Mouse (Mus musculus) heart, embryonic 11.5 days (tissue): ENCODE results near the gene Arhgdia. TPM values are rescaled to one million over a fixed set of nuclear protein-coding genes. Genes with fewer than 3 reads are reported as not detected.
"Not testable (repeated sequence)": the region's sequence is repeated elsewhere in the genome, so short reads cannot be mapped to it uniquely, and the experiment has no call there.

ENCODE experiments used
- ATAC-seq: fragments of 200-750 bp; cut with Nextera tagmentation; replicated peaks from 2 replicates; pipeline ENCODE4 v1.8.0; 2017; ENCODE audit warnings: moderate library complexity; ENCODE audit not compliant: insufficient number of reproducible peaks, low FRiP score, low TSS enrichment
- H3K27ac ChIP-seq: fragments of 300-500 bp; sonication (generic); 2 replicates; pipeline ENCODE4 v1.5.1; 2014; ENCODE audit warnings: mild to moderate bottlenecking, low read depth, low read length
- H3K27me3 ChIP-seq: fragments of 300-500 bp; sonication (generic); 2 replicates; pipeline ENCODE4 v1.6.1; 2014; ENCODE audit warnings: mild to moderate bottlenecking, low read length, mixed read lengths; ENCODE audit not compliant: control insufficient read depth, insufficient read depth
- H3K36me3 ChIP-seq: fragments of 300-500 bp; sonication (generic); 2 replicates; pipeline ENCODE4 v1.6.1; 2014; ENCODE audit warnings: mild to moderate bottlenecking, low read length, moderate library complexity, mixed read lengths; ENCODE audit not compliant: control insufficient read depth, insufficient read depth
- H3K4me1 ChIP-seq: fragments of 300-500 bp; sonication (generic); 2 replicates; pipeline ENCODE4 v1.6.1; 2014; ENCODE audit warnings: low read length; ENCODE audit not compliant: control insufficient read depth, insufficient read depth
- H3K4me2 ChIP-seq: fragments of 300-500 bp; sonication (generic); 2 replicates; pipeline ENCODE4 v1.6.1; 2014; ENCODE audit warnings: mild to moderate bottlenecking, moderate library complexity
- H3K4me3 ChIP-seq: fragments of 300-500 bp; sonication (generic); 2 replicates; pipeline ENCODE4 v1.5.1; 2014; ENCODE audit warnings: low read depth, low read length
- H3K9ac ChIP-seq: fragments of 300-500 bp; sonication (generic); 2 replicates; pipeline ENCODE4 v1.6.1; 2014; ENCODE audit warnings: mild to moderate bottlenecking, low read depth, low read length, moderate library complexity
- H3K9me3 ChIP-seq: fragments of 300-500 bp; sonication (generic); replicated peaks from 2 replicates; pipeline ENCODE4 v1.6.1; 2016; ENCODE audit warnings: low read length; ENCODE audit not compliant: control insufficient read depth
- WGBS: fragments of 180-500 bp; shearing (Covaris S2); extraction: QIAGEN DNeasy Blood & Tissue Kit; methylation state at CpG from one replicate; pipeline ENCODE4 v1.1.7; 2014; ENCODE audit not compliant: insufficient replicate concordance; 5-methylcytosine and 5-hydroxymethylcytosine counted together
- polyA plus RNA-seq: library from polyadenylated mRNA; unstranded; fragments of >200 nt; fragmentation: Nextera tagmentation; extraction: Ambion mirVana; gene quantifications from 2 replicates; pipeline ENCODE4 v1.2.1, GENCODE M21; 2014

The Arhgdia gene
- polyA plus RNA-seq, 1 experiment from 2014 or later, result 468 TPM

GRCm38 (mm10) chr11:120597240-120598235, 16.1 kb upstream of the Arhgdia start:
- Histone ChIP-seq H3K27me3 (no peaks in the 10 kb centered on the region), H3K4me2 (peak overlapping the region; percentile 99), H3K4me3 (peak overlapping the region; percentile 76), H3K4me1 (peaks cover 12% of the 10 kb centered on the region), H3K9ac (peak overlapping the region; percentile 98), H3K27ac (peak overlapping the region; percentile 89), H3K9me3 (no peaks in the 10 kb centered on the region), H3K36me3 (peaks cover 31% of the 10 kb centered on the region)
- ATAC-seq, result peak; percentile 51
- 5% methylated on average over 82 of the region's 99 CpGs for WGBS

GRCm38 (mm10) chr11:120588531-120588930, 7.1 kb upstream of the Arhgdia start:
- 70% methylated on average over 6 of the region's 6 CpGs for WGBS
- ATAC-seq, result no peak

GRCm38 (mm10) chr11:120583937-120584336, 2.5 kb upstream of the Arhgdia start:
- Histone ChIP-seq H3K36me3 (peaks cover 27% of the 10 kb centered on the region), H3K9ac (no peak overlapping the region), H3K4me2 (no peak overlapping the region), H3K9me3 (peaks cover 4% of the 10 kb centered on the region; the same call in 1 of the 2 replicates), H3K27ac (no peak overlapping the region), H3K4me3 (no peak overlapping the region), H3K27me3 (no peaks in the 10 kb centered on the region), H3K4me1 (peaks cover 22% of the 10 kb centered on the region)
- WGBS, result 93% methylated on average over 1 of the region's 1 CpGs
- ATAC-seq, result no peak

More at GRCm38 (mm10) chr11:120588531-120588930, 7.1 kb upstream of the Arhgdia start:
- Histone ChIP-seq H3K27me3 (no peaks in the 10 kb centered on the region), H3K9ac (no peak overlapping the region), H3K4me3 (no peak overlapping the region), H3K4me1 (no peaks in the 10 kb centered on the region), H3K9me3 (peaks cover 4% of the 10 kb centered on the region; the same call in 1 of the 2 replicates), H3K4me2 (no peak overlapping the region), H3K27ac (no peak overlapping the region), H3K36me3 (peaks cover 47% of the 10 kb centered on the region)

GRCm38 (mm10) chr11:120582982-120583293, 1.5 kb upstream of the Arhgdia start:
- H3K27me3 ChIP-seq, H3K4me2 ChIP-seq, H3K4me3 ChIP-seq, H3K27ac ChIP-seq, H3K9me3 ChIP-seq, ATAC-seq, H3K9ac ChIP-seq: not testable (repeated sequence)
- WGBS, result 87% methylated on average over 2 of the region's 2 CpGs
- Histone ChIP-seq H3K36me3 (peaks cover 31% of the 10 kb centered on the region), H3K4me1 (peaks cover 25% of the 10 kb centered on the region)

- Histone ChIP-seq H3K27me3 (no peaks in the 10 kb centered on the region), H3K36me3 (peaks cover 36% of the 10 kb centered on the region), H3K27ac (peak overlapping the region; percentile 92), H3K9me3 (peaks cover 4% of the 10 kb centered on the region; the same call in 1 of the 2 replicates), H3K4me2 (peak overlapping the region; percentile 96), H3K9ac (peak overlapping the region; percentile 96), H3K4me3 (peak overlapping the region; percentile 95), H3K4me1 (peaks cover 25% of the 10 kb centered on the region)
- WGBS, result 72% methylated on average over 8 of the region's 8 CpGs
- ATAC-seq, result no peak
Observed at GRCm38 (mm10) chr11:120582268-120582981, 1.0 kb upstream of the Arhgdia start.

GRCm38 (mm10) chr11:120580871-120581331, 523 bp downstream of the Arhgdia start:
- peaks cover 25% of the 10 kb centered on the region for H3K4me1 ChIP-seq
- H3K9ac ChIP-seq, result peak overlapping the region; percentile 96
- peak overlapping the region; percentile 95 for H3K4me3 ChIP-seq
- peaks cover 4% of the 10 kb centered on the region; the same call in 1 of the 2 replicates for H3K9me3 ChIP-seq
- ATAC-seq, result peak; percentile 51
- WGBS, result under 1% methylated on average over 29 of the region's 44 CpGs
- peak overlapping the region; percentile 96 for H3K4me2 ChIP-seq
- peak overlapping the region; percentile 92 for H3K27ac ChIP-seq
- peaks cover 35% of the 10 kb centered on the region for H3K36me3 ChIP-seq
- H3K27me3 ChIP-seq, result no peaks in the 10 kb centered on the region

- WGBS, result 62% methylated on average over 7 of the region's 7 CpGs
- no peaks in the 10 kb centered on the region for H3K27me3 ChIP-seq
Observed at GRCm38 (mm10) chr11:120580190-120580589, 1.2 kb downstream of the Arhgdia start.

GRCm38 (mm10) chr11:120579316-120580107, 1.9 kb downstream of the Arhgdia start:
- Histone ChIP-seq H3K9ac (0 out of 2 replicates have a peak overlapping the region, but pooled peaks have one; percentile 36), H3K36me3 (peaks cover 30% of the 10 kb centered on the region), H3K4me2 (peak overlapping the region; percentile 96), H3K27me3 (no peaks in the 10 kb centered on the region), H3K4me1 (peaks cover 29% of the 10 kb centered on the region), H3K27ac (no peak overlapping the region), H3K9me3 (peaks cover 4% of the 10 kb centered on the region; the same call in 1 of the 2 replicates), H3K4me3 (peak overlapping the region; percentile 95)
- 47% methylated on average over 15 of the region's 15 CpGs for WGBS
- no peak for ATAC-seq

More at GRCm38 (mm10) chr11:120580190-120580589, 1.2 kb downstream of the Arhgdia start:
- peaks cover 4% of the 10 kb centered on the region; the same call in 1 of the 2 replicates for H3K9me3 ChIP-seq
- peak overlapping the region; percentile 96 for H3K4me2 ChIP-seq
- peaks cover 32% of the 10 kb centered on the region for H3K36me3 ChIP-seq
- no peak for ATAC-seq
- H3K4me3 ChIP-seq, result peak overlapping the region; percentile 95
- H3K27ac ChIP-seq, result peak overlapping the region; percentile 92
- peaks cover 25% of the 10 kb centered on the region for H3K4me1 ChIP-seq
- H3K9ac ChIP-seq, result peak overlapping the region; percentile 96
